Mouse (Mus musculus) ES-E14 (cell line): ENCODE results near the gene Tgm6.

Experiments used
- HCFC1 ChIP-seq: IDR thresholded peaks from 2 replicates; pipeline ENCODE4 v1.6.1; 2012; ENCODE audit warnings: low read length, inconsistent platforms, borderline replicate concordance; ENCODE audit not compliant: insufficient read depth
- ZNF384 ChIP-seq: IDR thresholded peaks from 2 replicates; pipeline ENCODE4 v1.6.1; 2012; ENCODE audit warnings: low read depth, low read length, inconsistent platforms

- TF ChIP-seq HCFC1 (no peak), ZNF384 (no peak)
Measured at GRCm38 (mm10) chr2:130155851-130156250, 43.6 kb downstream of the Tgm6 start.
